Mouse (Mus musculus) spleen, postnatal 14 days (tissue): Measurements from ENCODE around the gene Rai1.

Source experiments
- DNase-seq, 2 experiments: peaks; one replicate each; pipeline ENCODE4 v3.0.0; 2021 to 2022; ENCODE audit warnings: low spot score in 2 of 2

Gene Rai1

GRCm38 (mm10) chr11:60219609-60220008 is 114.8 kb downstream of the Rai1 start:
- DNase-seq, result no peak

DNA sequence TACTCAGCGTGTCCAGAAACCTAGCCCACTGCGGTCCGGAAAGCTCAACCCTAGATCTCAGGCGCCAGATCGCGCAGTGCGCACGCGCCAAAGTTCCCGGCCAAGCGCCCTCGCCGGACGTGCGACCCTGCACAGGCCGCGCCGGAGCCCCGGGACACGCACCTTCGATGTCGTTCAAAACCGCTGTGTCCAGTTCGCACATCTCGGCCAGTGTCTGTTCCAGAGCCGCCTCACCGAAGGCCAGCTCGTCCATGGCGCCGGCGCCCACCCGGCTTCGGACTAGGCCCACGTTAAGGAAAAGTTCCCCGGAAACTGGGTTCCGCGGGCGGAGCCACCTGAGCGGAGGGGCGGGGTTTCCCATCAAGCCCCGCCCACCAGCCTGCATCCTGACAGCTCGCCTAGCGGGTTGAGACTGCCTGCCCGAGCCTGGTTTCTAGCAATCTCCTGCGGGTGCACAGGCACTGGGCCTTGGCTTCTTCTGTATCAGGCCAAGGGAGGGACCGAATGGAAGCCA is 115.5 kb downstream of the Rai1 start:
- DNase-seq, result peak; percentile 83 to 88

DNA sequence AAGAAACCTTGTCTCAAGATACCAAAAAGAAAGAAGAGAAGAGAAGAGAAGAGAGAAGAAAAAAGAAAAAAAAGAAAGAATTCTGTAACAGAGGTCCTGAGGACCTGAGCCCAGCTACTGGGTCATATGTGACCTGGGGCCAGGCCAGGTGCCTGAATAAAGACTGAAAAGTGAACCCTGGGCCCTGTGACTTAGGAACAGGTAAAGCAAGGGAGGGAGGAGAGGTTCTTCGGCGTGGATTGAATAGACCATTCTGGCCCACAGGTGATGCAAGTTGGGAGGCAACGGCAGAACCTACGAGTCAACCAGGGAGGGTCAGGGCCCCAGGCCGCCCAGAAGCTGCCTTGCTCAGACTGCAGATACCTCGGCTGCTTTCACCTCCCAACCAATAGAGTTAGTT is 116.6 kb downstream of the Rai1 start:
- DNase-seq, result no peak

GRCm38 (mm10) chr11:60222085-60222468 is 117.3 kb downstream of the Rai1 start:
- DNase-seq, result no peak

GRCm38 (mm10) chr11:60222469-60223236 is 117.8 kb downstream of the Rai1 start, which contains the start of gene Srebf1:
Gene Srebf1 (minus strand): TSS chr11:60222581.
- DNase-seq, result peak; percentile 56 to 71

GRCm38 (mm10) chr11:60224676-60225075 is 119.9 kb downstream of the Rai1 start:
- DNase-seq, result no peak

- DNase-seq, result no peak
These were observed 121.1 kb downstream of the Rai1 start for GRCm38 (mm10) chr11:60225874-60226273.

DNA sequence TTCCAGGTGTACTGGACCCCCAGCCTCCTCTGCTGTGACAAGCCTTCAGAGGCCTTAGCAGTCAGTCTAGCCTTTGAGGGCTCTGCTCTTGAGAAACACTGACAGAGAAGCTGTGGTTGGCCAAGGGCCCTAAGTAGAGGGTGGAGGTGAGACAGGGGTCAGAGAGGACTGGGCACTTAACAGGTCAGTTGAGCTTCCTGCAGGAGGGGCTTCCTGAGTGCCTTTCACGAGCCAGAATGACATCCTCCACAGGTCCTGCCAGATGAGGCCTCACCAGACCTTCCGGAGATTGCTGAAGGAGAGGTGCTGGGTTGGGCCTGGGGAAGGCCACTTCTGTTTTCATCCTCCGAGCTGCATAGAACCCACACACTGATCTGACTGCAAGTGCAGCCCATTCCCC is 123.7 kb downstream of the Rai1 start:
- DNase-seq, result no peak

DNA sequence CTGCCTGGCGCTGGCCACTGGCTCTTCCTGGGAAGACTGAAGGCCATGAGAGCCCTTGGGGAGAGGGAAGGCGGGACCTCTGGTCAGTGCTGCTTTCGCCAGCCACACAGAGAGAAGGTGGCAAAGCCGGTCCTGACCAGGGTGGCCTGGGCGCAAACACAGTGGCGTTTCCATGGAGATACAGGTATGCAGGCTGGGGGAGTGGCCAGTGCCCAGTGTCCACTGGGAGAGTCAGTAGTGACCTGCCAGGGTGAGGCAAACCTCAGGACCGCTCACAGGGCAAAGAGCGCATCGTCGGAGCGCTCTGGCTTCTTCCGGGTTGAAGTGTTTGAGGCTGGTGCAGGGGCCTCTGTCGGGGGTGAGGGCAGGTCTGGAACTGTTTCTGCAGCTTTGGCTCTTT is 125.0 kb downstream of the Rai1 start:
- no peak for DNase-seq

GRCm38 (mm10) chr11:60230512-60230911 is 125.7 kb downstream of the Rai1 start:
- no peak for DNase-seq

GRCm38 (mm10) chr11:60231326-60231725 is 126.5 kb downstream of the Rai1 start:
- DNase-seq, result no peak

DNA sequence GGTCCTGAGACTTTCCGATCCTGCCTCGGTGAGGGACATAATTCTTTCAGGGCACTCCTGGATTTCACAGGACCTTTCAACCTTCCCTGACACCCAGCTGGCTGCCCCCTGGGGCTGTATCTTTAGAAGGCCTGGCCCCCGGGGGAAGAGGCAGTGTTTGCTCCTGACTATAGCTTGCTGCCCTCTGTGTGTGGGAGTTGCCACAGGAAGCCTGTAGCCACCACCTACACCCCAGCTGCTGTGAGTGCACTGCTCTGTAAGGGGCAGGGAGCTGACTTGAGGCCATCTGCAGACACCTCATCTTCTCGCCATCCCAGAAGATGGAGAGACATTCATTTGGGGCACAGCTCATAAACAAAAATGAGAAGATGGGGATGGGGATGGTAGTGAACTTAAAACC is 127.1 kb downstream of the Rai1 start:
- DNase-seq, result no peak

DNA sequence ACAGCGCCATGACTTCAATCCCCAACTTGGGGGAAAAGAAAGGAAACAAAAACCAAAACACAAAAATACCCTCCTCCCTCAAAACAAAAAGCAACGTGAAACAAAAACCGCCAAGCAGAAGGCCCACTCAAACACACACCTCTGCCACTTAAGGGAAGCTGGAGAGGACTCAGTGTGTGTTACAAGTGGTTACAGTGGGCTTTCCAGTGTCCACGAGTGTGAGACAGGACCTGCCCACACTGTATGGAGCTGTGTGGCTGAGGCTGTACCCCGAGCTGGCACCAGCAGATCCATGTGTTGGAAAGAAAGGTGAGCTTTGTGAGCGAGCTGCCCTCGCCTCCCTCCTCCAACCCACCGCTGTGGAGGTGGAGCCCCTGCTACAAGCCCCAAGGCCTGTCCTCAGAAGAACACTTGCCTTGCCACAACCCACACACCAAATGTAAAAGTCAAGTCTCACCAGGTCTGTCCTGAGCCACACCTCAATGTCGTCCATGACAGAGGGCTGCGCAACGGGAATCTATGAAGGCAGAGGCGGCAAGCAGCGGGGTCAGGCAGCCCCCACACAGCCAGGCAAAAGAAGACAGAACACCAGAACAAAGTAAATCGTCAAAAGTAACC is 127.7 kb downstream of the Rai1 start:
- DNase-seq, result no peak

GRCm38 (mm10) chr11:60233235-60233634 is 128.4 kb downstream of the Rai1 start:
- DNase-seq, result no peak

GRCm38 (mm10) chr11:60235351-60235750 is 130.5 kb downstream of the Rai1 start:
- DNase-seq, result no peak

DNA sequence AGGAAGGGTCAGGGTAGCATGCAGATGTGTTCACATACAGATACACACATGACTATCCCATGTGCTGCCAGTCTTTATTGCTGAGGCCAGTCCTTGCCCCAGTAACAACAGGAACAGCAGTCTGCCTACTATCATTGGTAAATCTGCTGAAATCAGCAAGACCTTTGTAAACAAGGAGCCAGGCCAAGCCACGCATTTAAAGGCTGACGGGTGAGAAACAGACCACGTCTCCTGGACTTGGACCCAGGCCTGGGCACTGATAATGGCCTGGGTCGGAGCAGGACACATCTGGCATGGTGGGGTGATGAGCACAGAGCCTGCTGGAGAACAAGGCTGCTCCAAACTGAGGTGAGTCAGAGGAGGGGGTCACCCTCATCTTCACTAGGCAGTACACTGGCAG is 135.7 kb downstream of the Rai1 start:
- DNase-seq, result no peak

GRCm38 (mm10) chr11:60244503-60245143 is 139.8 kb downstream of the Rai1 start:
- DNase-seq, result no peak

GRCm38 (mm10) chr11:60246077-60246476 is 141.3 kb downstream of the Rai1 start:
- DNase-seq, result no peak

GRCm38 (mm10) chr11:60247753-60248550 is 143.1 kb downstream of the Rai1 start:
- DNase-seq, result no peak
